Mouse (Mus musculus) intestine, embryonic 15.5 days (tissue): ENCODE measurements at regions not wholly inside any gene's neighbourhood (a gene's known extent, or its start where the extent isn't known, plus 50 kb on each side); places are given as distances from the start of the nearest gene placed in this dataset.
A peak's percentile ranks its signal among the peaks of the same experiment; 100 is the strongest.

Experiments used
- ATAC-seq: fragments of 200-750 bp; cut with Nextera tagmentation; 2 replicates; pipeline ENCODE4 v1.8.0; 2017; ENCODE audit warnings: moderate TSS enrichment, moderate library complexity
- H3K27ac ChIP-seq: fragments of 300-500 bp; sonication (generic); 2 replicates; pipeline ENCODE4 v1.5.1; 2015; ENCODE audit warnings: mild to moderate bottlenecking, inconsistent platforms
- H3K27me3 ChIP-seq: fragments of 300-500 bp; sonication (generic); replicated peaks from 2 replicates; pipeline ENCODE4 v1.6.1; 2015; ENCODE audit warnings: inconsistent platforms
- H3K36me3 ChIP-seq: fragments of 300-500 bp; sonication (generic); 2 replicates; pipeline ENCODE4 v1.6.1; 2015; ENCODE audit warnings: inconsistent platforms
- H3K4me1 ChIP-seq: fragments of 300-500 bp; sonication (generic); replicated peaks from 2 replicates; pipeline ENCODE4 v1.6.1; 2015; ENCODE audit warnings: inconsistent platforms
- H3K4me2 ChIP-seq: fragments of 300-500 bp; sonication (generic); replicated peaks from 2 replicates; pipeline ENCODE4 v1.6.1; 2015; ENCODE audit warnings: mild to moderate bottlenecking, inconsistent platforms
- H3K4me3 ChIP-seq: fragments of 300-500 bp; sonication (generic); replicated peaks from 2 replicates; pipeline ENCODE4 v1.5.1; 2015; ENCODE audit warnings: inconsistent platforms
- H3K9ac ChIP-seq: fragments of 300-500 bp; sonication (generic); 2 replicates; pipeline ENCODE4 v1.6.1; 2015; ENCODE audit warnings: inconsistent platforms
- H3K9me3 ChIP-seq: fragments of 300-500 bp; sonication (generic); 2 replicates; pipeline ENCODE4 v1.6.1; 2016; ENCODE audit warnings: inconsistent platforms
- WGBS: fragments of 180-500 bp; shearing (Covaris S2); methylation state at CpG from one replicate; pipeline ENCODE4 v1.1.7; 2015; 5-methylcytosine and 5-hydroxymethylcytosine counted together

GRCm38 (mm10) chr16:3231566-3231965 lies 359.3 kb upstream of the Olfr161 start:
- H3K4me3 ChIP-seq, result no peak overlapping the region
- no peaks in the 10 kb centered on the region for H3K36me3 ChIP-seq
- peaks cover 30% of the 10 kb centered on the region; the same call in 1 of the 2 replicates for H3K9me3 ChIP-seq
- peak; percentile 62 for ATAC-seq
- no peaks in the 10 kb centered on the region for H3K4me1 ChIP-seq
- H3K4me2 ChIP-seq, result no peak overlapping the region
- no peaks in the 10 kb centered on the region for H3K27me3 ChIP-seq
- no peak overlapping the region for H3K9ac ChIP-seq
- 70% methylated on average over 3 of the region's 3 CpGs for WGBS
- H3K27ac ChIP-seq, result no peak overlapping the region

GRCm38 (mm10) chr16:3232610-3233009 lies 358.2 kb upstream of the Olfr161 start:
- no peak overlapping the region for H3K27ac ChIP-seq
- no peaks in the 10 kb centered on the region for H3K4me1 ChIP-seq
- no peaks in the 10 kb centered on the region for H3K27me3 ChIP-seq
- peak; percentile 23; the same call in 1 of the 2 replicates for ATAC-seq
- no peak overlapping the region for H3K4me2 ChIP-seq
- no peak overlapping the region for H3K4me3 ChIP-seq
- no peaks in the 10 kb centered on the region for H3K36me3 ChIP-seq
- 45% methylated on average over 2 of the region's 2 CpGs for WGBS
- H3K9ac ChIP-seq, result no peak overlapping the region
- peaks cover 30% of the 10 kb centered on the region; the same call in 1 of the 2 replicates for H3K9me3 ChIP-seq

- 58% methylated on average over 2 of the region's 2 CpGs for WGBS
- no peak overlapping the region for H3K9ac ChIP-seq
- peak; percentile 51 for ATAC-seq
- no peaks in the 10 kb centered on the region for H3K27me3 ChIP-seq
- no peak overlapping the region for H3K4me3 ChIP-seq
- H3K27ac ChIP-seq, result no peak overlapping the region
- H3K4me1 ChIP-seq, result no peaks in the 10 kb centered on the region
- H3K9me3 ChIP-seq, result peaks cover 30% of the 10 kb centered on the region; the same call in 1 of the 2 replicates
- H3K4me2 ChIP-seq, result no peak overlapping the region
- no peaks in the 10 kb centered on the region for H3K36me3 ChIP-seq
Observed at GRCm38 (mm10) chr16:3234063-3234462, 356.8 kb upstream of the Olfr161 start.

GRCm38 (mm10) chr16:3240982-3241719 lies 349.7 kb upstream of the Olfr161 start:
- Histone ChIP-seq H3K27me3 (no peaks in the 10 kb centered on the region), H3K4me1 (no peaks in the 10 kb centered on the region), H3K9me3 (peaks cover 4% of the 10 kb centered on the region; the same call in 1 of the 2 replicates), H3K4me2 (no peak overlapping the region), H3K9ac (no peak overlapping the region), H3K36me3 (no peaks in the 10 kb centered on the region), H3K4me3 (no peak overlapping the region), H3K27ac (no peak overlapping the region)
- peak; percentile 32 for ATAC-seq
- WGBS, result 68% methylated on average over 5 of the region's 5 CpGs

- H3K4me1 ChIP-seq, result no peaks in the 10 kb centered on the region
- no peaks in the 10 kb centered on the region for H3K36me3 ChIP-seq
- H3K9me3 ChIP-seq, result peaks cover 8% of the 10 kb centered on the region
- H3K27me3 ChIP-seq, result no peaks in the 10 kb centered on the region
- 63% methylated on average over 1 of the region's 1 CpGs for WGBS
- no peak overlapping the region for H3K27ac ChIP-seq
- no peak overlapping the region for H3K9ac ChIP-seq
- no peak overlapping the region for H3K4me2 ChIP-seq
- no peak overlapping the region for H3K4me3 ChIP-seq
- no peak for ATAC-seq
Observed at GRCm38 (mm10) chr16:3241939-3242338, 348.9 kb upstream of the Olfr161 start.

GRCm38 (mm10) chr16:3246422-3246821 lies 344.4 kb upstream of the Olfr161 start:
- no peak overlapping the region for H3K9ac ChIP-seq
- no peak overlapping the region for H3K27ac ChIP-seq
- no peaks in the 10 kb centered on the region for H3K27me3 ChIP-seq
- no peak for ATAC-seq
- no peak overlapping the region for H3K4me3 ChIP-seq
- peaks cover 8% of the 10 kb centered on the region; the same call in 1 of the 2 replicates for H3K9me3 ChIP-seq
- H3K4me2 ChIP-seq, result no peak overlapping the region
- H3K4me1 ChIP-seq, result no peaks in the 10 kb centered on the region
- H3K36me3 ChIP-seq, result no peaks in the 10 kb centered on the region

- Histone ChIP-seq H3K36me3 (no peaks in the 10 kb centered on the region), H3K4me2 (no peak overlapping the region), H3K4me1 (no peaks in the 10 kb centered on the region), H3K9ac (no peak overlapping the region), H3K4me3 (no peak overlapping the region), H3K27ac (no peak overlapping the region), H3K27me3 (no peaks in the 10 kb centered on the region), H3K9me3 (peaks cover 8% of the 10 kb centered on the region; the same call in 1 of the 2 replicates)
- no peak for ATAC-seq
- WGBS, result 45% methylated on average over 2 of the region's 2 CpGs
Observed at GRCm38 (mm10) chr16:3247006-3247754, 343.7 kb upstream of the Olfr161 start.

GRCm38 (mm10) chr16:3247755-3248110 lies 343.1 kb upstream of the Olfr161 start:
- Histone ChIP-seq H3K9me3 (peaks cover 8% of the 10 kb centered on the region; the same call in 1 of the 2 replicates), H3K27me3 (no peaks in the 10 kb centered on the region), H3K27ac (no peak overlapping the region), H3K9ac (no peak overlapping the region), H3K4me2 (no peak overlapping the region), H3K36me3 (no peaks in the 10 kb centered on the region), H3K4me3 (no peak overlapping the region), H3K4me1 (no peaks in the 10 kb centered on the region)
- WGBS, result 53% methylated on average over 2 of the region's 2 CpGs
- no peak for ATAC-seq

DNA sequence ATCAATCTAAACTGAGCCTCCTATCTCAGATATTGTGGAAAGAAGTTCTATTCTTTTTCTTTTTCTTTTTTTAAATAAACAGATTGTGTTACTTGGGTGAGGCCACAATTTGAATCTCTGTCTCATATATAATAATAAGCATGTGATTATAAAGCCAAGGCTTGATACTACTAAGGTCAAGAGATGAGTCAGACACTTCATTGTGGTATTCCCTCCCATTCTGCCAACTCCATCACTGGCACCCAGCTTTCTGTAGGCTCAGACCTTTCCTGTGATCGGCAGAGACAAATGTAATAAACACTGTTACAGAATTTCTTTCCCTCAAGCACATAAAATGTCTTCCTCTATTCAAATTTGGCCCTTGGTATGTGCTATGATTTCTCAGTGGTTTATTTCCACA lies 337.0 kb upstream of the Olfr161 start:
- Histone ChIP-seq H3K27ac (no peak overlapping the region), H3K4me3 (no peak overlapping the region), H3K4me1 (no peaks in the 10 kb centered on the region), H3K9me3 (0 out of 2 replicates have a peak, but pooled peaks cover 2% of the 10 kb centered on the region), H3K9ac (no peak overlapping the region), H3K4me2 (no peak overlapping the region), H3K27me3 (no peaks in the 10 kb centered on the region), H3K36me3 (no peaks in the 10 kb centered on the region)
- ATAC-seq, result no peak
- WGBS, result 36% methylated on average over 1 of the region's 1 CpGs

- H3K27ac ChIP-seq, result no peak overlapping the region
- no peak overlapping the region for H3K9ac ChIP-seq
- H3K4me3 ChIP-seq, result no peak overlapping the region
- no peak for ATAC-seq
- H3K4me1 ChIP-seq, result no peaks in the 10 kb centered on the region
- peaks cover 2% of the 10 kb centered on the region; the same call in 1 of the 2 replicates for H3K9me3 ChIP-seq
- no peaks in the 10 kb centered on the region for H3K36me3 ChIP-seq
- H3K27me3 ChIP-seq, result no peaks in the 10 kb centered on the region
- H3K4me2 ChIP-seq, result no peak overlapping the region
Observed at GRCm38 (mm10) chr16:3256051-3256450, 334.8 kb upstream of the Olfr161 start.

- Histone ChIP-seq H3K4me1 (no peaks in the 10 kb centered on the region), H3K27ac (no peak overlapping the region), H3K4me3 (no peak overlapping the region), H3K27me3 (no peaks in the 10 kb centered on the region), H3K9ac (no peak overlapping the region), H3K9me3 (peaks cover 14% of the 10 kb centered on the region), H3K4me2 (no peak overlapping the region), H3K36me3 (no peaks in the 10 kb centered on the region)
- no peak for ATAC-seq
- WGBS, result 84% methylated on average over 1 of the region's 1 CpGs
Observed at GRCm38 (mm10) chr16:3265351-3265750, 325.5 kb upstream of the Olfr161 start.

DNA sequence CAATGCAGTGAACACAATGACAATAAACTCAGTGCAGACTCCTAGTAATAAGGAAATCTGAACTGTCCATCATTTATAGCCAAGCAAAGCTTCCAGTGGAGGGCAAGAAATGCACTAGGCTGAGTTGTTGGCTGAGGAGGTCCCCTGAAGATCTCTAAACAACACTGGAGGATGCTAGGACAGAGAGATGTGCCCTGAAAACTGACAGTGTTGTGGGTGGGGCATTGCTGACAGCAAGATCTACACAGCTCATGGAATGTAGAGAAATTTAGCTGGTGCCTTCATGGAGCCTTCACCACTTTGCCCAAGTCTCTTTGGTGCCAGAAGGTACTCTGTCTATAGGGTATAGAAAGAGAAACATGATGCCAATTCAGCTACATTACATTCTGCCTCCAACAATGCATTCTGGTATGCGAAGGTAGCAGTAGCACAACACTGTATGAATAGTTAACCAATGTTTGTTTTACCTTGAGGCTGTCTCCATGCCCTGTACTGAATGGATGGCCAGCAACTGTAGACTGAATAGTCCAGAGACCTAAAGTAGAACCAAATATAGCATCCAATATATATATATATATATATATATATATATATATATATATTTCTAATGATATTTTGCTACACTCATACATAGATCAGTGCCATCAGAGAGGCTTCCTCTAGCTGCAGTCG lies 318.9 kb upstream of the Olfr161 start:
- H3K27ac ChIP-seq, result no peak overlapping the region
- H3K9me3 ChIP-seq, result 0 out of 2 replicates have a peak, but pooled peaks cover 7% of the 10 kb centered on the region
- no peak overlapping the region for H3K4me2 ChIP-seq
- no peaks in the 10 kb centered on the region for H3K27me3 ChIP-seq
- no peak overlapping the region for H3K9ac ChIP-seq
- 58% methylated on average over 2 of the region's 2 CpGs for WGBS
- ATAC-seq, result no peak; the same call in 1 of the 2 replicates
- H3K36me3 ChIP-seq, result no peaks in the 10 kb centered on the region
- H3K4me3 ChIP-seq, result no peak overlapping the region
- no peaks in the 10 kb centered on the region for H3K4me1 ChIP-seq
